Mouse (Mus musculus) heart, postnatal 25 days (tissue): Measurements from ENCODE around the gene Vps4b. TPM values are rescaled to one million over a fixed set of nuclear protein-coding genes. Genes with fewer than 3 reads are reported as not detected.

Experiments
- total RNA-seq, 2 experiments: library from RNA; stranded (reverse); gene quantifications; 2 replicates each; pipeline ENCODE4 v1.2.3; 2021

The Vps4b gene
- total RNA-seq, 2 experiments from 2014 or later = 27.6 to 31.6 TPM

Other genes starting within 250 kb of the Vps4b start
- gene Bcl2, start 82.5 kb downstream of the Vps4b start, total RNA-seq = 1 to 10 TPM; 3.7 to 4.4 TPM
- gene Kdsr, start 37.0 kb downstream of the Vps4b start, total RNA-seq = 1 to 10 TPM; 6.1 to 6.9 TPM
- not detected for gene Serpinb5, start 64.4 kb upstream of the Vps4b start, total RNA-seq
- gene Serpinb12, start 137.7 kb upstream of the Vps4b start, total RNA-seq = not detected
- not detected for gene Serpinb13, start 184.3 kb upstream of the Vps4b start, total RNA-seq